Mouse (Mus musculus): Measurements from ENCODE around the gene Acd. TPM values are rescaled to one million over a fixed set of nuclear protein-coding genes. Genes with fewer than 3 reads are reported as not detected.

Acd gene
- polyA plus RNA-seq, 1 experiment, result 118 TPM

GRCm38 (mm10) chr8:105695080-105695780 lies 5.7 kb downstream of the Acd start:
- Histone ChIP-seq H3K4me1 (replicated peaks; ENCODE audit: control insufficient read depth, insufficient read depth, low read length) (peaks cover 9% of the 10 kb centered on the region), H3K4me3 (ENCODE audit: control insufficient read depth, insufficient read depth, low read length) (no peak overlapping the region), H3K27ac (ENCODE audit: control insufficient read depth, insufficient read depth, low read length) (no peak overlapping the region), H3K36me3 (ENCODE audit: control insufficient read depth, insufficient read depth, low read length) (peaks cover 80% of the 10 kb centered on the region), H3K27me3 (ENCODE audit: control insufficient read depth, insufficient read depth, low read length) (no peaks in the 10 kb centered on the region)
- 96% methylated on average over 30 of the region's 30 CpGs for WGBS
- DNase-seq, result no peak
- TF ChIP-seq CTCF (IDR thresholded peaks at IDR 0.05; ENCODE audit: borderline replicate concordance, control insufficient read depth, extremely low read depth, insufficient read depth, low read length, poor library complexity) (no peak), POLR2A (IDR thresholded peaks at IDR 0.05; ENCODE audit: control insufficient read depth, extremely low read depth, insufficient read depth, low read length, poor library complexity) (no peak)

GRCm38 (mm10) chr8:105694051-105694799 lies 6.7 kb downstream of the Acd start:
- Histone ChIP-seq H3K4me3 (ENCODE audit: control insufficient read depth, insufficient read depth, low read length) (no peak overlapping the region), H3K27ac (ENCODE audit: control insufficient read depth, insufficient read depth, low read length) (no peak overlapping the region), H3K36me3 (ENCODE audit: control insufficient read depth, insufficient read depth, low read length) (peaks cover 89% of the 10 kb centered on the region), H3K27me3 (ENCODE audit: control insufficient read depth, insufficient read depth, low read length) (no peaks in the 10 kb centered on the region), H3K4me1 (replicated peaks; ENCODE audit: control insufficient read depth, insufficient read depth, low read length) (no peaks in the 10 kb centered on the region)
- TF ChIP-seq CTCF (IDR thresholded peaks at IDR 0.05; ENCODE audit: borderline replicate concordance, control insufficient read depth, extremely low read depth, insufficient read depth, low read length, poor library complexity), result no peak
- no peak for TF ChIP-seq POLR2A (IDR thresholded peaks at IDR 0.05; ENCODE audit: control insufficient read depth, extremely low read depth, insufficient read depth, low read length, poor library complexity)
- WGBS, result 95% methylated on average over 40 of the region's 40 CpGs
- DNase-seq, result no peak

GRCm38 (mm10) chr8:105693648-105694047 lies 7.3 kb downstream of the Acd start:
- Histone ChIP-seq H3K36me3 (ENCODE audit: control insufficient read depth, insufficient read depth, low read length) (peaks cover 95% of the 10 kb centered on the region), H3K27ac (ENCODE audit: control insufficient read depth, insufficient read depth, low read length) (no peak overlapping the region), H3K4me3 (ENCODE audit: control insufficient read depth, insufficient read depth, low read length) (no peak overlapping the region), H3K4me1 (replicated peaks; ENCODE audit: control insufficient read depth, insufficient read depth, low read length) (0 out of 2 replicates have a peak, but pooled peaks cover 2% of the 10 kb centered on the region), H3K27me3 (ENCODE audit: control insufficient read depth, insufficient read depth, low read length) (no peaks in the 10 kb centered on the region)
- WGBS, result 89% methylated on average over 28 of the region's 30 CpGs
- TF ChIP-seq CTCF (IDR thresholded peaks at IDR 0.05; ENCODE audit: borderline replicate concordance, control insufficient read depth, extremely low read depth, insufficient read depth, low read length, poor library complexity) (no peak), POLR2A (IDR thresholded peaks at IDR 0.05; ENCODE audit: control insufficient read depth, extremely low read depth, insufficient read depth, low read length, poor library complexity) (no peak)
- DNase-seq, result no peak

- H3K27ac ChIP-seq (ENCODE audit: control insufficient read depth, insufficient read depth, low read length), result no peak overlapping the region
- TF ChIP-seq CTCF (IDR thresholded peaks at IDR 0.05; ENCODE audit: borderline replicate concordance, control insufficient read depth, extremely low read depth, insufficient read depth, low read length, poor library complexity) (no peak), POLR2A (IDR thresholded peaks at IDR 0.05; ENCODE audit: control insufficient read depth, extremely low read depth, insufficient read depth, low read length, poor library complexity) (no peak)
Measured at GRCm38 (mm10) chr8:105692449-105693182, 8.3 kb downstream of the Acd start.

GRCm38 (mm10) chr8:105690978-105691377 lies 9.9 kb downstream of the Acd start:
- H3K4me1 ChIP-seq (replicated peaks; ENCODE audit: control insufficient read depth, insufficient read depth, low read length), result peaks cover 22% of the 10 kb centered on the region
- H3K27ac ChIP-seq (ENCODE audit: control insufficient read depth, insufficient read depth, low read length), result no peak overlapping the region
- WGBS, result 97% methylated on average over 14 of the region's 14 CpGs
- DNase-seq, result no peak
- no peaks in the 10 kb centered on the region for H3K27me3 ChIP-seq (ENCODE audit: control insufficient read depth, insufficient read depth, low read length)
- H3K4me3 ChIP-seq (ENCODE audit: control insufficient read depth, insufficient read depth, low read length), result no peak overlapping the region
- peaks cover 77% of the 10 kb centered on the region for H3K36me3 ChIP-seq (ENCODE audit: control insufficient read depth, insufficient read depth, low read length)
- TF ChIP-seq POLR2A (IDR thresholded peaks at IDR 0.05; ENCODE audit: control insufficient read depth, extremely low read depth, insufficient read depth, low read length, poor library complexity) (no peak), CTCF (IDR thresholded peaks at IDR 0.05; ENCODE audit: borderline replicate concordance, control insufficient read depth, extremely low read depth, insufficient read depth, low read length, poor library complexity) (no peak)

More at GRCm38 (mm10) chr8:105692449-105693182, 8.3 kb downstream of the Acd start:
- DNase-seq, result no peak
- no peak overlapping the region for H3K4me3 ChIP-seq (ENCODE audit: control insufficient read depth, insufficient read depth, low read length)
- no peaks in the 10 kb centered on the region for H3K27me3 ChIP-seq (ENCODE audit: control insufficient read depth, insufficient read depth, low read length)
- H3K36me3 ChIP-seq (ENCODE audit: control insufficient read depth, insufficient read depth, low read length), result peaks cover 93% of the 10 kb centered on the region
- WGBS, result 95% methylated on average over 11 of the region's 11 CpGs
- H3K4me1 ChIP-seq (replicated peaks; ENCODE audit: control insufficient read depth, insufficient read depth, low read length), result peaks cover 12% of the 10 kb centered on the region

GRCm38 (mm10) chr8:105689983-105690360 lies 10.9 kb downstream of the Acd start:
- Histone ChIP-seq H3K4me1 (replicated peaks; ENCODE audit: control insufficient read depth, insufficient read depth, low read length) (peaks cover 25% of the 10 kb centered on the region), H3K27ac (ENCODE audit: control insufficient read depth, insufficient read depth, low read length) (no peak overlapping the region), H3K4me3 (ENCODE audit: control insufficient read depth, insufficient read depth, low read length) (no peak overlapping the region), H3K36me3 (ENCODE audit: control insufficient read depth, insufficient read depth, low read length) (peaks cover 67% of the 10 kb centered on the region), H3K27me3 (ENCODE audit: control insufficient read depth, insufficient read depth, low read length) (no peaks in the 10 kb centered on the region)
- WGBS, result 97% methylated on average over 9 of the region's 9 CpGs
- DNase-seq, result no peak
- TF ChIP-seq POLR2A (IDR thresholded peaks at IDR 0.05; ENCODE audit: control insufficient read depth, extremely low read depth, insufficient read depth, low read length, poor library complexity), result no peak
- no peak for TF ChIP-seq CTCF (IDR thresholded peaks at IDR 0.05; ENCODE audit: borderline replicate concordance, control insufficient read depth, extremely low read depth, insufficient read depth, low read length, poor library complexity)
